Mouse (Mus musculus) myocyte (in vitro differentiated cells): ENCODE measurements around the gene Tmpo. TPM values are rescaled to one million over a fixed set of nuclear protein-coding genes. Genes with fewer than 3 reads are reported as not detected.
A peak's percentile ranks its signal among the peaks of the same experiment; 100 is the strongest.

Source experiments
- H3K27me3 ChIP-seq: one replicate; pipeline ENCODE4 v1.6.1; 2011; ENCODE audit not compliant: control insufficient read depth, insufficient read depth, insufficient read length
- H3K36me3 ChIP-seq: one replicate; pipeline ENCODE4 v1.6.1; 2011; ENCODE audit not compliant: control insufficient read depth, insufficient read depth
- H3K4me2 ChIP-seq: one replicate; pipeline ENCODE4 v1.6.1; 2011; ENCODE audit warnings: low read depth, control low read depth
- H3K4me3 ChIP-seq: one replicate; pipeline ENCODE4 v1.5.1; 2011; ENCODE audit warnings: mild to moderate bottlenecking, control low read depth, moderate library complexity
- H3K79me2 ChIP-seq: one replicate; pipeline ENCODE4 v1.6.1; 2011; ENCODE audit not compliant: control insufficient read depth, insufficient read depth
- H3ac ChIP-seq: one replicate; pipeline ENCODE4 v1.6.1; 2011; ENCODE audit not compliant: control insufficient read depth, insufficient read length
- CEBPB ChIP-seq: IDR thresholded peaks from 2 replicates; pipeline ENCODE4 v1.6.1; 2011; ENCODE audit warnings: mild to moderate bottlenecking, moderate library complexity; ENCODE audit not compliant: poor library complexity, insufficient read depth, severe bottlenecking
- E2F4 ChIP-seq: IDR thresholded peaks from one replicate; pipeline ENCODE4 v1.6.1; 2011; ENCODE audit warnings: mild to moderate bottlenecking, control low read depth, moderate library complexity; ENCODE audit not compliant: insufficient read depth
- MAX ChIP-seq: IDR thresholded peaks from one replicate; pipeline ENCODE4 v1.6.1; 2011; ENCODE audit warnings: low read depth, mild to moderate bottlenecking, control low read depth
- MYOD1 ChIP-seq, 3 experiments: IDR thresholded peaks; one replicate each; pipeline ENCODE4 v1.6.1; 2011; ENCODE audit warnings: control low read depth in 2 of 3, low read depth in 2 of 3, mild to moderate bottlenecking in 2 of 3, moderate library complexity in 1 of 3; ENCODE audit not compliant: insufficient read length in 2 of 3, control insufficient read depth in 1 of 3
- MYOG ChIP-seq, 3 experiments: IDR thresholded peaks; one replicate each; pipeline ENCODE4 v1.6.1; 2011; ENCODE audit warnings: control low read depth in 2 of 3, low read depth in 2 of 3, mild to moderate bottlenecking in 2 of 3; ENCODE audit not compliant: insufficient read length in 2 of 3, control insufficient read depth in 1 of 3, insufficient read depth in 1 of 3
- POLR2A ChIP-seq: IDR thresholded peaks from one replicate; pipeline ENCODE4 v1.6.1; 2011; ENCODE audit warnings: low read depth, mild to moderate bottlenecking, control low read depth, moderate library complexity; ENCODE audit not compliant: insufficient read length
- POLR2AphosphoS2 ChIP-seq: IDR thresholded peaks from one replicate; pipeline ENCODE4 v1.6.1; 2011; ENCODE audit warnings: low read depth, control low read depth; ENCODE audit not compliant: insufficient read length
- REST ChIP-seq: IDR thresholded peaks from one replicate; pipeline ENCODE4 v1.6.1; 2011; ENCODE audit warnings: mild to moderate bottlenecking, control low read depth, moderate library complexity; ENCODE audit not compliant: insufficient read depth, insufficient read length
- SRF ChIP-seq: IDR thresholded peaks from one replicate; pipeline ENCODE4 v1.6.1; 2011; ENCODE audit warnings: low read depth; ENCODE audit not compliant: control insufficient read depth, insufficient read length
- TCF12 ChIP-seq: IDR thresholded peaks from one replicate; pipeline ENCODE4 v1.6.1; 2011; ENCODE audit warnings: mild to moderate bottlenecking, control low read depth; ENCODE audit not compliant: poor library complexity, insufficient read depth, severe bottlenecking
- TCF3 ChIP-seq: IDR thresholded peaks from one replicate; pipeline ENCODE4 v1.6.1; 2011; ENCODE audit warnings: low read depth, control low read depth; ENCODE audit not compliant: insufficient read length
- USF1 ChIP-seq: IDR thresholded peaks from one replicate; pipeline ENCODE4 v1.6.1; 2011; ENCODE audit warnings: low read depth, mild to moderate bottlenecking, control low read depth, moderate library complexity
- polyA plus RNA-seq: library from polyadenylated mRNA; unstranded; fragments of >200 nt; fragmentation: generic; extraction: Trizol; gene quantifications from one replicate; pipeline ENCODE4 v1.2.1, GENCODE M21; 2012; ENCODE audit warnings: missing spikeins

Tmpo gene
- polyA plus RNA-seq, 1 experiment, result 55.6 TPM

- Histone ChIP-seq H3K27me3 (no peaks in the 10 kb centered on the region), H3ac (no peak overlapping the region), H3K79me2 (no peaks in the 10 kb centered on the region), H3K4me3 (no peak overlapping the region), H3K4me2 (no peak overlapping the region), H3K36me3 (no peaks in the 10 kb centered on the region)
- TF ChIP-seq USF1, result no peak
- no peak for TF ChIP-seq MYOG (IDR thresholded peaks at IDR 0.05; ENCODE audit: control insufficient read depth in 1 of 3, insufficient read depth in 1 of 3, insufficient read length in 2 of 3, low read depth in 2 of 3)
- TF ChIP-seq TCF3, result no peak
- TF ChIP-seq CEBPB, result no peak
- TF ChIP-seq TCF12, result no peak
- TF ChIP-seq POLR2AphosphoS2, result no peak
- no peak for TF ChIP-seq POLR2A
- TF ChIP-seq SRF, result no peak
- no peak for TF ChIP-seq REST
- TF ChIP-seq MYOD1 (IDR thresholded peaks at IDR 0.05; ENCODE audit: control insufficient read depth in 1 of 3, insufficient read length in 2 of 3, low read depth in 2 of 3), result no peak
- TF ChIP-seq E2F4, result no peak
Observed at GRCm38 (mm10) chr10:91195680-91196079, 14.6 kb upstream of the Tmpo start.

GRCm38 (mm10) chr10:91195091-91195490 lies 14.0 kb upstream of the Tmpo start:
- Histone ChIP-seq H3K79me2 (no peaks in the 10 kb centered on the region), H3ac (no peak overlapping the region), H3K4me3 (no peak overlapping the region), H3K4me2 (no peak overlapping the region), H3K36me3 (no peaks in the 10 kb centered on the region), H3K27me3 (no peaks in the 10 kb centered on the region)
- no peak for TF ChIP-seq MYOD1 (IDR thresholded peaks at IDR 0.05; ENCODE audit: control insufficient read depth in 1 of 3, insufficient read length in 2 of 3, low read depth in 2 of 3)
- no peak for TF ChIP-seq POLR2A

- no peaks in the 10 kb centered on the region for H3K36me3 ChIP-seq
- no peak for TF ChIP-seq MAX
- no peak for TF ChIP-seq TCF3
- no peak for TF ChIP-seq REST
- TF ChIP-seq MYOD1 (IDR thresholded peaks at IDR 0.05; ENCODE audit: control insufficient read depth in 1 of 3, insufficient read length in 2 of 3, low read depth in 2 of 3), result no peak
- no peak for TF ChIP-seq USF1
- TF ChIP-seq SRF, result no peak
- no peak for TF ChIP-seq MYOG (IDR thresholded peaks at IDR 0.05; ENCODE audit: control insufficient read depth in 1 of 3, insufficient read depth in 1 of 3, insufficient read length in 2 of 3, low read depth in 2 of 3)
- TF ChIP-seq POLR2AphosphoS2, result no peak
- no peak overlapping the region for H3K4me2 ChIP-seq
- H3K27me3 ChIP-seq, result no peaks in the 10 kb centered on the region
- H3ac ChIP-seq, result no peak overlapping the region
- H3K79me2 ChIP-seq, result no peaks in the 10 kb centered on the region
- no peak overlapping the region for H3K4me3 ChIP-seq
Observed at GRCm38 (mm10) chr10:91191851-91192250, 10.7 kb upstream of the Tmpo start.

- Histone ChIP-seq H3K4me3 (no peak overlapping the region), H3K4me2 (no peak overlapping the region), H3K36me3 (no peaks in the 10 kb centered on the region), H3K79me2 (no peaks in the 10 kb centered on the region), H3ac (no peak overlapping the region), H3K27me3 (no peaks in the 10 kb centered on the region)
- no peak for TF ChIP-seq MYOG (IDR thresholded peaks at IDR 0.05; ENCODE audit: control insufficient read depth in 1 of 3, insufficient read depth in 1 of 3, insufficient read length in 2 of 3, low read depth in 2 of 3)
- TF ChIP-seq REST, result no peak
- no peak for TF ChIP-seq TCF3
- TF ChIP-seq TCF12, result no peak
- no peak for TF ChIP-seq MAX
- TF ChIP-seq SRF, result no peak
- no peak for TF ChIP-seq USF1
- TF ChIP-seq POLR2AphosphoS2, result no peak
- no peak for TF ChIP-seq CEBPB
- TF ChIP-seq POLR2A, result no peak
- TF ChIP-seq MYOD1 (IDR thresholded peaks at IDR 0.05; ENCODE audit: control insufficient read depth in 1 of 3, insufficient read length in 2 of 3, low read depth in 2 of 3), result no peak
- no peak for TF ChIP-seq E2F4
Observed at GRCm38 (mm10) chr10:91189476-91189875, 8.4 kb upstream of the Tmpo start.

DNA sequence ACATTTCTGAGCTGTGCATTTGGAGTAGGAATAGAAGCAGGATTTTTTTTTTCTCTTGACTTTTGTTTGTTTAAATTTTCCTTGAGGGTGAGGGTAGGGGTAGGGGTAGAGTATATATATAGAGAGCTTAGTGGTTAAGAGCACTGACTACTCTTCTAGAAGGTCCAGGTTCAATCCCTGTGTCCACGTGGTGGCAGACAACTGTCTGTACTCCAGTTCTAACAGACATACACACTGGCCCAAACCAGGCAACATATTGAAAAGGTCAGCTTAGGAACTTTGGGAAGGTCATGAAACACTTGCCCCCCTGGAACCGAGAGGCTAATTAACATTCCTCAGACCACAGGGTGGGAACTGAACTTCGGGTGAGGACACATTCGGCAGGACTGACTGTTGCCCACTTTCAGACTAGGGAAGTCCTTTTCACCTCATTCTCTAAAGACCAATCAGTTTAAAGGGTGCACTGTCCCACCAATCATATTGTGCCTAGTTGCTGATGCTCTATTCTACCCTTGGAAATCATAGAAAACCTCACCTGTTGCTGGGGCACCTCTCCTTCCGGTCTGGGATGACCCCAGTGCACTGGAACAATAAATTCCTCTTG lies 7.7 kb upstream of the Tmpo start:
- peak overlapping the region; percentile 13 for H3K4me3 ChIP-seq
- no peaks in the 10 kb centered on the region for H3K79me2 ChIP-seq
- H3ac ChIP-seq, result no peak overlapping the region
- no peaks in the 10 kb centered on the region for H3K36me3 ChIP-seq
- H3K27me3 ChIP-seq, result no peaks in the 10 kb centered on the region
- TF ChIP-seq CEBPB (no peak), POLR2A (no peak), TCF3 (no peak), SRF (no peak), REST (no peak), MYOG (IDR thresholded peaks at IDR 0.05; ENCODE audit: control insufficient read depth in 1 of 3, insufficient read depth in 1 of 3, insufficient read length in 2 of 3, low read depth in 2 of 3) (no peak), E2F4 (no peak), USF1 (no peak), TCF12 (no peak), MYOD1 (IDR thresholded peaks at IDR 0.05; ENCODE audit: control insufficient read depth in 1 of 3, insufficient read length in 2 of 3, low read depth in 2 of 3) (no peak), MAX (no peak), POLR2AphosphoS2 (no peak)
- no peak overlapping the region for H3K4me2 ChIP-seq
